Mouse (Mus musculus) lung, adult 2 months (tissue): ENCODE results near the gene Ano9.

ENCODE experiments used
- CTCF ChIP-seq: fragments of 200-500 bp; IDR thresholded peaks from 2 replicates; pipeline ENCODE4 v1.5.1; 2011; ENCODE audit warnings: mild to moderate bottlenecking, low read length, control low read depth; ENCODE audit not compliant: insufficient read depth
- POLR2A ChIP-seq: fragments of 200-500 bp; IDR thresholded peaks from 2 replicates; pipeline ENCODE4 v1.6.1; 2011; ENCODE audit warnings: low read depth, mild to moderate bottlenecking, control low read depth, low read length, borderline replicate concordance; ENCODE audit errors: extremely low read depth

DNA sequence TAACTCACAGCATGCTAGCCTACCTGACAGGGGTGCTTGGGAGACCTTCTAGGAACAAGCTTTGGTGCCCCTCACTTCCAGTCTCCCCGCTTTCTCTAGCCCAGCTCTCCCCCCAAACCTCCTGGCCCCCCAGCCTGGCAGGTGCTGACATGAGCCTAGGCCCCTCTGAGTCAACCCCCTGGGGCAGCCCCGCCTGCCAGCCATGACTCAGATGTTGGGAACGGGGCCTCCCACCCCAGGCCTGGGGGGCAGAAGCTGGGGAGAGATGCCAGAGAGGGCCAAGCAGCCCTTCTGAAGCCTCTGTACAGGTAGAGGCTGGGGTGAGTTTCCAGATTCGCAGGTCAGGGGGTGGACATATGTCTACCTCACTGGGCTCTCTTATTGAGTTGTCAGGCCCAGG, 38.7 kb downstream of the Ano9 start:
- TF ChIP-seq CTCF (no peak), POLR2A (no peak)
